Comparison of ENCODE assay signal across 29 mouse cellular contexts in the genomic region with DNA sequence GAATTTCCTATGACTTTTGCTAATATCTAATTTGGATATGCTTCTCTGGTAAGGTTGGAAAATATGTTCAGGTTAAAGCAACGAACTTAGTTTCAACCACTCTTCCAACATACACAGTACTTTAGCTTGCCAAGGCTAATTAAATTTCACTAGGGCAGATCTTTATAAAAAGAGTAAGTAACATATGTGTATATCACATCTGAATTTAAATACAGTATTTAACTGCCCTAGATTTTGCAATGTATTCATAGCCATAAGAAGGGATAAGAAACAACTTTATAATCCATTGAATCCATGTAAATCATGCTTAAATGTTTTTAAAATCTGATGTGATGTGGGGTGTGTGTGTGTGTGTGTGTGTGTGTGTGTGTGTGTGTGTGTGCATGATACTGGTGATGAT.
"Had no signal": no experiment of that assay in that cellular context is flagged by ENCODE, and none has a peak within 500 bp of the region (broad histone marks: within the 10 kb centered on the region; RNA-seq: fewer than 3 reads in every experiment).

No protein-coding gene starts in this region.

- H3K9ac ChIP-seq: embryonic facial prominence, embryonic 12.5 days; embryonic facial prominence, embryonic 13.5 days; embryonic facial prominence, embryonic 15.5 days; forebrain, embryonic 13.5 days; forebrain, embryonic 15.5 days had no signal

- H3K27me3 ChIP-seq: embryonic facial prominence, embryonic 12.5 days; embryonic facial prominence, embryonic 13.5 days; embryonic facial prominence, embryonic 15.5 days; forebrain, embryonic 13.5 days; forebrain, embryonic 15.5 days had no signal

- H3K4me1 ChIP-seq: embryonic facial prominence, embryonic 10.5 days; embryonic facial prominence, embryonic 12.5 days; embryonic facial prominence, embryonic 13.5 days; embryonic facial prominence, embryonic 15.5 days; forebrain, embryonic 10.5 days; forebrain, embryonic 13.5 days; forebrain, embryonic 15.5 days; heart, embryonic 10.5 days had no signal

- H3K4me3 ChIP-seq: embryonic facial prominence, embryonic 10.5 days; embryonic facial prominence, embryonic 12.5 days; embryonic facial prominence, embryonic 13.5 days; embryonic facial prominence, embryonic 15.5 days; erythroblast, embryonic 14.5 days; forebrain, embryonic 10.5 days; forebrain, embryonic 13.5 days; forebrain, embryonic 15.5 days; gastrocnemius, adult 2 months; heart, adult 2 months; heart, embryonic 10.5 days had no signal

- H3K4me2 ChIP-seq: embryonic facial prominence, embryonic 12.5 days; embryonic facial prominence, embryonic 13.5 days; embryonic facial prominence, embryonic 15.5 days; forebrain, embryonic 13.5 days; forebrain, embryonic 15.5 days; heart, embryonic 11.5 days had no signal

- ATAC-seq: forebrain, embryonic 13.5 days; forebrain, embryonic 14.5 days; forebrain, embryonic 15.5 days; forebrain, embryonic 16.5 days had no signal

- H3K36me3 ChIP-seq: embryonic facial prominence, embryonic 10.5 days; embryonic facial prominence, embryonic 12.5 days; embryonic facial prominence, embryonic 13.5 days; embryonic facial prominence, embryonic 15.5 days; forebrain, embryonic 10.5 days; forebrain, embryonic 15.5 days; heart, embryonic 10.5 days had no signal

- H3K27ac ChIP-seq: embryonic facial prominence, embryonic 10.5 days; embryonic facial prominence, embryonic 12.5 days; embryonic facial prominence, embryonic 13.5 days; embryonic facial prominence, embryonic 15.5 days; forebrain, embryonic 10.5 days; forebrain, embryonic 13.5 days; forebrain, embryonic 15.5 days; gastrocnemius, adult 2 months; heart, adult 2 months; heart, embryonic 10.5 days had no signal

- H3K9me3 ChIP-seq: embryonic facial prominence, embryonic 10.5 days; embryonic facial prominence, embryonic 12.5 days; embryonic facial prominence, embryonic 13.5 days; embryonic facial prominence, embryonic 15.5 days; forebrain, embryonic 10.5 days; forebrain, embryonic 13.5 days; forebrain, embryonic 15.5 days; heart, embryonic 10.5 days had no signal

- DNase-seq: cerebellum, adult 2 months; cerebellum, adult 8-10 months; cerebellum, adult 9-10 months; cerebellum, adult 9-11 months; cerebellum, postnatal 10 days; cerebellum, postnatal 14 days; cerebellum, postnatal 25 days; cerebellum, postnatal 36 days; embryo, embryonic 11 days; gastrocnemius, adult 2 months; gastrocnemius, postnatal 10 days; gastrocnemius, postnatal 14 days; gastrocnemius, postnatal 25 days; gastrocnemius, postnatal 36 days; heart, adult 11 months; heart, adult 18-20 months; heart, adult 2 months had no signal
